8 mouse cellular contexts compared by ENCODE assay signal in genomic region chr1:127677661-127678580, GRCm38 (mm10). TPM values are rescaled to one million over a fixed set of nuclear protein-coding genes. Genes with fewer than 3 reads are reported as not detected.
A peak's percentile ranks its signal among the peaks of the same experiment; 100 is the strongest.
DNase-seq lines count a peak whose midpoint lies in the region.

No protein-coding gene starts in this region.

- peak overlapping the region; percentile 98 for H3K4me3 ChIP-seq in megakaryocyte, embryonic 14.5 days (replicated peaks)

- intact Hi-C loops in heart, postnatal 10 days (cut with DNase I) = loop anchor here (1.0 kb wide), 1 partner anchor 178 kb away; no protein-coding TSS in a partner anchor
- intact Hi-C loops in gastrocnemius, postnatal 14 days (cut with DNase I; ENCODE audit: low total_unique reads) = no loop called here

- H3K27me3 ChIP-seq in megakaryocyte, embryonic 14.5 days (replicated peaks) = peaks cover 18% of the 10 kb centered on the region
- H3K27me3 ChIP-seq in splenic B cell, adult 2 months (ENCODE audit: control insufficient read depth, insufficient read depth, low read length, poor library complexity, severe bottlenecking) = no peaks in the 10 kb centered on the region

- DNase-seq in CD4-positive helper T cell, adult 2 months (ENCODE audit: low read depth, low spot score) = peak; percentile 65
- peak; percentile 15 for DNase-seq in ES-CJ7 (ENCODE audit: low read depth, low spot score)
- peak; percentile 73 to 78 for DNase-seq in cerebellum, postnatal 36 days
- DNase-seq in heart, postnatal 10 days = peak; percentile 7 to 17
- DNase-seq in kidney, postnatal 25 days = peak; percentile 24 to 64
- peak; percentile 78 for DNase-seq in splenic B cell, adult 2 months (ENCODE audit: low read depth, low spot score)
- DNase-seq in gastrocnemius, postnatal 14 days = no peak

- peaks cover 4% of the 10 kb centered on the region; the same call in 1 of the 2 replicates for H3K9me3 ChIP-seq in megakaryocyte, embryonic 14.5 days

- peaks cover 58% of the 10 kb centered on the region for H3K4me1 ChIP-seq in megakaryocyte, embryonic 14.5 days

- H3K36me3 ChIP-seq in megakaryocyte, embryonic 14.5 days (replicated peaks; ENCODE audit: low read length) = peaks cover 16% of the 10 kb centered on the region
- no peaks in the 10 kb centered on the region for H3K36me3 ChIP-seq in splenic B cell, adult 2 months (ENCODE audit: control insufficient read depth, insufficient read depth, low read length, poor library complexity, severe bottlenecking)

RNA-seq across cellular contexts. Expression of gene Tmem163, which starts 1.4 kb away (rescaled TPM):
- total RNA-seq in heart, postnatal 10 days (2021) = 1 to 10 TPM; 5.1 to 7.9 TPM
- polyA plus RNA-seq in megakaryocyte, embryonic 14.5 days (2012; ENCODE audit: insufficient read depth, low replicate concordance) = 41.1 and 61.1 TPM in 2 replicates
- total RNA-seq in gastrocnemius, postnatal 14 days (2021) = not detected

RNA-seq across cellular contexts. Expression of gene Acmsd, which starts 51.3 kb away (rescaled TPM):
- total RNA-seq in heart, postnatal 10 days (2021) = under 1 TPM in 1 of 2 experiments, not detected in 1; 0.31 TPM
- not detected in 2 replicates for polyA plus RNA-seq in megakaryocyte, embryonic 14.5 days (2012; ENCODE audit: insufficient read depth, low replicate concordance)
- not detected for total RNA-seq in gastrocnemius, postnatal 14 days (2021)

Comparison
In these comparisons a context has a peak if more than half of its experiments do, and no peak if none do; other contexts are left out.
1. RNA of gene Tmem163, which starts 1.4 kb away (total RNA-seq): 5.1 to 7.9 TPM in heart, postnatal 10 days; not detected in gastrocnemius, postnatal 14 days; every median in the first group is over 4 times any median in the second.